Mouse (Mus musculus) brain, embryonic 14.5 days (tissue): Measurements from ENCODE around the gene Stau1.

ENCODE experiments used
- CTCF ChIP-seq: fragments of 200-500 bp; IDR thresholded peaks from 2 replicates; pipeline ENCODE4 v1.5.1; 2012; ENCODE audit warnings: inconsistent platforms, mild to moderate bottlenecking, moderate library complexity, borderline replicate concordance; ENCODE audit not compliant: insufficient read depth, insufficient read length; ENCODE audit errors: extremely low read depth
- POLR2A ChIP-seq: fragments of 200-500 bp; IDR thresholded peaks from 2 replicates; pipeline ENCODE4 v1.6.1; 2012; ENCODE audit warnings: mild to moderate bottlenecking, inconsistent platforms, borderline replicate concordance; ENCODE audit not compliant: poor library complexity, insufficient read depth, insufficient read length, severe bottlenecking; ENCODE audit errors: extremely low read depth

DNA sequence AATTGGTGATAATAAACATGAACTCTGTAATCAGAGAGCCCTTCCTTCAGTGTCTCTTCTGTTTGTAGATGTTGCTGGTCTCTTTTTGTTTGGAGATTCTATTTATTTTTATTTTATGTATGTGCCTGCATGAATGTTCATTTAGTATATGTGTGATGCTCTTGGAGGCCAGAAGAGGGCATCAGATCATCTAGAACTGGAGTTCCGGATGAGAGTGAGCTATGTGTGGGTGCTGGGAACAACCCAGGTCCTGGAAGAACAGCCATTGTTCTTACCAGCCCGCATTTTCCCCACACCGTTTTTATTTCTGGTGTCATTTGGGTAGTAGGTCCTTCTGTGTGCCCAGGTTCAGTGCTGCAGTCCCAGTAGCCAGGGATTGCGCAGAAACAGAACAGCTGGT, 34.4 kb upstream of the Stau1 start:
- TF ChIP-seq CTCF (no peak), POLR2A (no peak)
